Mouse (Mus musculus) bone marrow, adult 2 months (tissue): ENCODE data around the gene Cd3g. TPM values are rescaled to one million over a fixed set of nuclear protein-coding genes. Genes with fewer than 3 reads are reported as not detected.

Experiments
- H3K27ac ChIP-seq: fragments of 200-500 bp; 2 replicates; pipeline ENCODE4 v1.5.1; 2012; ENCODE audit warnings: low read depth, mild to moderate bottlenecking, control low read depth, inconsistent platforms, low read length; ENCODE audit not compliant: control insufficient read depth, poor library complexity, insufficient read depth
- H3K4me1 ChIP-seq: fragments of 200-500 bp; 2 replicates; pipeline ENCODE4 v1.6.1; 2011; ENCODE audit warnings: low read length; ENCODE audit not compliant: control insufficient read depth, insufficient read depth
- H3K4me3 ChIP-seq: fragments of 200-500 bp; replicated peaks from 2 replicates; pipeline ENCODE3; 2011; ENCODE audit warnings: mild to moderate bottlenecking, low read depth, low read length, control low read depth; ENCODE audit not compliant: control insufficient read depth
- CTCF ChIP-seq: fragments of 200-500 bp; IDR thresholded peaks from 2 replicates; pipeline ENCODE4 v1.5.1; 2011; ENCODE audit warnings: low read length, control low read depth; ENCODE audit not compliant: control insufficient read depth, insufficient read depth
- POLR2A ChIP-seq: fragments of 200-500 bp; IDR thresholded peaks from 2 replicates; pipeline ENCODE4 v1.6.1; 2011; ENCODE audit warnings: low read depth, mild to moderate bottlenecking, control low read depth, low read length, borderline replicate concordance; ENCODE audit not compliant: control insufficient read depth
- WGBS: fragments of 180-500 bp; shearing (Covaris S2); methylation state at CpG from one replicate; pipeline ENCODE4 v1.1.7; 2018; 5-methylcytosine and 5-hydroxymethylcytosine counted together
- polyA plus RNA-seq: library from polyadenylated mRNA; stranded (reverse); fragments of >200 nt; gene quantifications from 2 replicates; pipeline ENCODE4 v1.2.4, GENCODE M21; 2011; ENCODE audit warnings: low replicate concordance; ENCODE audit not compliant: missing spikeins, insufficient read depth, insufficient read length

Cd3g gene
- polyA plus RNA-seq, 1 experiment: 7.0 TPM

GRCm38 (mm10) chr9:44965833-44966466 lies 14.3 kb downstream of the Cd3g start:
- Histone ChIP-seq H3K4me1 (no peaks in the 10 kb centered on the region; the same call in 1 of the 2 replicates), H3K27ac (peak overlapping the region; percentile 58; the same call in 1 of the 2 replicates), H3K4me3 (peak overlapping the region; percentile 69)
- WGBS: 14% methylated on average over 10 of the region's 10 CpGs
- TF ChIP-seq CTCF (no peak), POLR2A (no peak)

GRCm38 (mm10) chr9:44965126-44965832 lies 15.0 kb downstream of the Cd3g start, which contains the start of gene Ube4a:
TSS of gene Ube4a (minus strand) at chr9:44965600.
- H3K4me1 ChIP-seq: no peaks in the 10 kb centered on the region; the same call in 1 of the 2 replicates
- no peak for TF ChIP-seq CTCF
- peak; percentile 23; the same call in 1 of the 2 replicates for TF ChIP-seq POLR2A
- peak within 1 kb of the TSS; percentile 70 for H3K27ac ChIP-seq
- under 1% methylated on average over 39 of the region's 39 CpGs for WGBS
- peak within 1 kb of the TSS; percentile 92 for H3K4me3 ChIP-seq

DNA sequence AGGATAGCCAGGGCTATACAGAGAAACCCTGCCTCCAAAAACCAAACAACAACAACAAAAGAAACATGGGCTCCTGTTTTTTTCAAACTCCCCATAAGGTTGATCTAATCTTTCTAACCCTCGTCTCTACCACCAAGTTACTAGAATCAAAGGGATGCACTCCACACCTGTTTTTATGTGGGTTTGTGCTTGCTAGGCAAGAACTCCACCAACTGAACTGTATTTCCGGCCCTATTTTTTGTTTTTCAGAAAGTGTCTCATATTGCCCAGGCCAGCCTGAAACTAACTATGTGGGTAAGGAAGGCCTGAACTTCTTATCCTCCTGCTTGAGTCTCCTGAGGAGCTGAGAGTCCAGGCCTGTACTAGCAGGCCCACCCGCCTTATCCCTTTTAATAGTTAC lies 25.8 kb downstream of the Cd3g start:
- TF ChIP-seq CTCF (no peak), POLR2A (no peak)
- H3K27ac ChIP-seq: no peak overlapping the region
- no peaks in the 10 kb centered on the region for H3K4me1 ChIP-seq
- H3K4me3 ChIP-seq: no peak overlapping the region
- WGBS: 77% methylated on average over 3 of the region's 3 CpGs

GRCm38 (mm10) chr9:44947836-44948235 lies 32.4 kb downstream of the Cd3g start:
- Histone ChIP-seq H3K27ac (no peak overlapping the region), H3K4me3 (no peak overlapping the region), H3K4me1 (no peaks in the 10 kb centered on the region)
- TF ChIP-seq POLR2A: no peak
- TF ChIP-seq CTCF: no peak
- WGBS: 86% methylated on average over 5 of the region's 5 CpGs

DNA sequence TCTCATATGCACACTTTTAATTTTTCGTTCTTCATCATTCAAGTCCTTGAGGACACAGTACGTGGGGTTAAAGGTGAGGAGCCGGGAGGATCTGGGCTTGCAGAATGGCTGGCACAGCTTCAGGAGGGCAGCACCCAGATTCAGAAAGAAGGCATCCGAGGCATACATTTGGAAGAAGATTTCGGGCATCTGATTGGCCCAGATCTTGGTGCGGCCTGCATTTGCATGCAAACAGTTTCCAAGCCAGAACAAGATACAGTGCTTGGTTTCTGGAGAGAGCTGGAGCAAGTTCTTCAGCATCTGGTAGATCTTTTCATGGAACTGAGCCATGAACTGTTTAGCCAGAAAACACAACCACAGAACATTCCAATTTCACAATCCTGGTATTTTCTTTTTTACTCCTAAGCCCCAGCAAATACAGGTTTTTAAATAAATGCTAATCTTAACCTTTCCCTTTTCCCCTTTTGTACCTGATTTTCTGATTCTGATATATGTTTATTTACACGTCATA lies 34.0 kb downstream of the Cd3g start:
- WGBS: 92% methylated on average over 7 of the region's 7 CpGs
- TF ChIP-seq POLR2A (no peak), CTCF (no peak)
- Histone ChIP-seq H3K27ac (no peak overlapping the region), H3K4me3 (no peak overlapping the region), H3K4me1 (no peaks in the 10 kb centered on the region)

GRCm38 (mm10) chr9:44942421-44942820 lies 37.8 kb downstream of the Cd3g start:
- Histone ChIP-seq H3K27ac (no peak overlapping the region), H3K4me1 (no peaks in the 10 kb centered on the region), H3K4me3 (no peak overlapping the region)
- WGBS: 94% methylated on average over 4 of the region's 4 CpGs
- TF ChIP-seq CTCF (no peak), POLR2A (no peak)

GRCm38 (mm10) chr9:44941756-44942155 lies 38.5 kb downstream of the Cd3g start:
- WGBS: 86% methylated on average over 4 of the region's 4 CpGs
- TF ChIP-seq POLR2A (no peak), CTCF (no peak)
- H3K4me3 ChIP-seq: no peak overlapping the region
- H3K4me1 ChIP-seq: no peaks in the 10 kb centered on the region
- H3K27ac ChIP-seq: no peak overlapping the region

GRCm38 (mm10) chr9:44921543-44921942 lies 58.7 kb downstream of the Cd3g start:
- TF ChIP-seq CTCF (no peak), POLR2A (no peak)
- Histone ChIP-seq H3K4me1 (no peaks in the 10 kb centered on the region; the same call in 1 of the 2 replicates), H3K4me3 (no peak overlapping the region), H3K27ac (no peak overlapping the region)
- 79% methylated on average over 2 of the region's 2 CpGs for WGBS
